Mouse (Mus musculus) retina, embryonic 14.5 days (tissue): Measurements from ENCODE around the gene Noct.
A peak's percentile ranks its signal among the peaks of the same experiment; 100 is the strongest.

Experiments
- DNase-seq: peaks from one replicate; pipeline ENCODE4 v3.0.0-alpha.2; 2015; ENCODE audit warnings: low spot score

Noct gene

GRCm38 (mm10) chr3:51277201-51278150, 53.2 kb downstream of the Noct start:
- peak; percentile 79 for DNase-seq

DNA sequence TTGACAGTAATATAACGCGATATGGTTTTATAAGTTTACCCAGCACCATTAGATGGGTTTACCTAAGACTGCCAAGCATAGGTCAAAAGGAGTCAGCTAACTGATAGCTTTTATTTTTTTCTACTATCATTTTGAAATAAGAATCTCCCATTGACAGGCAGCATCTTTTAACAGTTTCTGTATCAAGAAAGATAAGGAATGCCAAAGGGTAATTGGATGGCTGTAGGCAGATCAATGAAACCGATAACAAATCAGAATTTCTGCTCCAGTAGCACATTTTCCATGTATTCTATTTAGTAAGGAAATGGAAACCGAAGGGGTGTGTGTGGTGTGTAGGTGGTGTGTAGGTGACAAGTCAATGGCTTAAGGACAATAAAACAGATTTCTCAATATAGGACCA, 54.2 kb downstream of the Noct start:
- no peak for DNase-seq

- DNase-seq = no peak
Observed at GRCm38 (mm10) chr3:51281727-51282126, 57.5 kb downstream of the Noct start.

DNA sequence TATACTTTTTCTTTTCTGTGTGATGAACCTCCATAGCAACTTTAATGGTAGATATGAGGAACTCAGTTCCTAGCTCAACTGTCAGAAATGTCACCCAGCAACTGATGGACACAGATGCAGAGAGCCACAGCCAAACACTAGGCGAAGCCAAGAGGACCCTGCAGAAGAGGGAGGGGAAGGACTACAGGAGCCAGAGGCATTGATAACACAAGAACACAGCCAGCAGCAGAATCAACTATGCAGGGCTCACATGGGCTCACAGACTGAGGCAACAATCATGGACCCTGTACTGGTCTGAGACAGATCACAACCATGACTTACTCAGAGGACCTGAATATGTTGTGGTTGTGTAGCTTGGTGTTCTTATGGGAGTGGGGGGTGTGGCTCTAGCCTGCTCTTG, 60.1 kb downstream of the Noct start:
- DNase-seq = no peak

DNA sequence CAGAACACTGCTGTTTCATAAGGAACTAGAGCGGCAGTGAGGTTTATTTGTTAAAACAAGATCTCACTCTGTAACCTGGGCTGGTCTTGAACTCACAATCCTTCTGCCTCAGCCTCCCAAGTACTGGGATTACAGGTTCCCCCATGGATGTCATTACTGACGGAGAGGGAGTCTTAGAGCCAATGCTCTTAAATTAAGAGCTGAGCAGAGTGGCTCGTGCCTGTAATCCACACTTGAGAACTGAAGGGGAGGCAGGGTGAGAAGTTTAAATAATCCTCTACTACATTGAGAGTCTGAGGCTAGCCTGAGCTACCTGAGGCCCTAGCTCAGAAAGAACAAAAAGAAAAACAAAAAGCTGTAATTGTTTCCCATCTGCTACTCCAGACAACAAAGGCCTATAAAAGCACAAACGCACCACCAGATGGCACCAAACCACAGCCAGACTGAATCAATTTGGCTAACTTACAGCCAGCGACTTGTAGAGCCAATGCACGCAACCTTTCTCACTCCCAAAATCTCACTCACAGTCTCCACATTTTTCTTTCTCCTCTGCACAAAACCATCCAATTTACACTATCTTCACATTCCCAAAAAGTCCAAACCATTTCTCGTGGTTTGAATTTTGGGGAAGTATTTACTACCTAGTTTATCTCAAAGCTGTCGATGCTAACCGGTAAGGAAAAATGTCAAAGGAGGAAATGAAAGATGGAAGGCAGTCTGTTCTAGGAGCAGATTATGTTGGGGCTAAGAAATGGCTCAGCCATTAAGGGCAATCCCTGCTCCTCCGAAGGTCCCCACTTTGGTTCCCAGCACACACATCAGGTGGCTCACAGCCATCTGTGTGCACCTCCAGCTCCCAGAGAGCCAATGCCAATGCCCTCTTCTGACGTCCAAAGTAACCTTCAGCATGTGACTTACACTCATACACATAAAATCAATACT, 64.9 kb downstream of the Noct start:
- peak; percentile 93 for DNase-seq

DNA sequence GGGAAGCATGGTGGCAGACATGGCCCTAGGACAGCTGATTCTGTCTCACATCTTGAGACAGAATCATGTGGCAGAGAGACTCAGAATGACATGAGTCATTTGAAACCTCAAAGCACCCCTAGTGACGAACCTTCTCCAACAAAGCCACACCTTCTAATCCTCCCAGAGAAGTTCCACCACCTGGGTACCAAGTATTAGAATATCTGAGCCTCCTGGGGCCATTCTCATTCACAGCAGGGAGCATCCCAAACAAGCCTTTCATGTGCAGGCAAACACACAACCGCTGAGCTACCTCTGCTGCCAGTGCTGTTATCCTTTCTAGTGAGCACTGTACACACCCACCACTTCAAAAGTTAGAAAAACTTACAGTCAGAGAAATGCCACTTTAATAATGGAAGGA, 70.0 kb downstream of the Noct start:
- no peak for DNase-seq

DNA sequence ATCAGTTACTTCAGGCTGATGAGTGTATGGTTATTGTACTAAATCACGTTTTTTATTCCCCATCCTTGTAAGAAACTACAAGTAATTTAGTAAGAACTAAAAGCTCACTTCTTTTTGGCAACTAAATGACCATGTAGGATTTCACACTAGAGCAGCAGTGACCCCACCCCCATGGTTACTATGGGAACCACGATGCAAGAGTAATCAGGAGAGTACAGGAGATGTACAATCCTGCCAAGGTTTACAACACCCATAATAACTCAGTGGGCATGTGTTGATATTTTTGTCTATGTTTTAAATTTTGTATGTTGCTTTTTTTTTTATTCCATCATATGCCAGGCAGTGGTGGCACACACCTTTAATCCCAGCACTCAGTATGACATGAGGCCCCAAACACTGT, 71.0 kb downstream of the Noct start:
- DNase-seq = no peak

DNA sequence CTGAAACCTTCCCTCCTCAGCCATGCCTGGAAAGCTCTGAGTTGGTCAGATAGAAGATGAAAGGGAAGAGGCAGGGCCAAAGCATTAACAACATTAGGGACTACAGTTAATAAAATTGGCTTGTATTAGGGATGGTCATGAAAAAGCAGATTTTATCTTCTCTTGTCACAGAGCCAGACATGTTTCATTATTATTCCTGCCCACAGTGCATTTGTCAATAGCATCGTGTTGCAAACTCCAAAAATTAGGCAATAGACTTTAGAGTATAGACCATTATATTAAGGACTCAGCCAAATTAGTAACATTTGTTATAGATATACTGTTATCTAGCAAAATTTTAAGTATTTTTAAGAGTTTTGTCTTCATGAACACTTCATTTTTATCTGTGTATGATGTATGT, 72.5 kb downstream of the Noct start:
- DNase-seq = no peak
